Comparison of ENCODE assay signal across 1 mouse cellular context in genomic region chr19:29647651-29648549, GRCm38 (mm10).
TF ChIP-seq lines count a peak whose summit lies in the region.

Gene Ermp1 (minus strand): TSS chr19:29648415.

TF ChIP-seq in CH12.LX, 34 proteins besides CTCF, POLR2A, EP300 and RAD21 (continued from another document):
- TF ChIP-seq ZMIZ1 (IDR thresholded peaks at IDR 0.05; ENCODE audit: low read depth, low read length) (peak; percentile 60; the same call in 1 of the 2 replicates), TCF12 (IDR thresholded peaks at IDR 0.05; ENCODE audit: low read depth, low read length) (peak; percentile 83), NRF1 (IDR thresholded peaks at IDR 0.05; ENCODE audit: low read depth, low read length) (0 out of 2 replicates have a peak, but pooled peaks have one; percentile 45), CHD2 (IDR thresholded peaks at IDR 0.05; ENCODE audit: low read length) (0 out of 2 replicates have a peak, but pooled peaks have one; percentile 9), MEF2A (IDR thresholded peaks at IDR 0.05; ENCODE audit: borderline replicate concordance, low read depth, low read length) (peak; percentile 42; the same call in 1 of the 2 replicates), KAT2A (IDR thresholded peaks at IDR 0.05; ENCODE audit: insufficient replicate concordance, low read length) (no peak), JUN (IDR thresholded peaks at IDR 0.05; ENCODE audit: insufficient read depth, low read depth, low read length) (no peak), ZC3H11A (IDR thresholded peaks at IDR 0.05; ENCODE audit: low read depth, low read length) (no peak)
